Mouse (Mus musculus): ENCODE results near the gene Adh6b.
"Not testable (repeated sequence)": the region's sequence is repeated elsewhere in the genome, so short reads cannot be mapped to it uniquely, and the experiment has no call there.

Adh6b gene

GRCm38 (mm10) chr3:138360721-138361120 lies 19.1 kb downstream of the Adh6b start:
- no peak for DNase-seq (ENCODE audit: low spot score in 2 of 2)

GRCm38 (mm10) chr3:138362920-138363319 lies 21.3 kb downstream of the Adh6b start:
- DNase-seq (ENCODE audit: low spot score in 2 of 2), result no peak

GRCm38 (mm10) chr3:138366181-138366580 lies 24.6 kb downstream of the Adh6b start:
- no peak for DNase-seq (ENCODE audit: low spot score in 2 of 2)

- no peak for DNase-seq (ENCODE audit: low spot score in 2 of 2)
These were observed 28.0 kb downstream of the Adh6b start for GRCm38 (mm10) chr3:138369546-138369945.

- not testable (repeated sequence) for DNase-seq (ENCODE audit: low spot score in 2 of 2)
These were observed 28.7 kb downstream of the Adh6b start for GRCm38 (mm10) chr3:138370289-138370688.

- no peak for DNase-seq (ENCODE audit: low spot score in 2 of 2)
These were observed 32.3 kb downstream of the Adh6b start for GRCm38 (mm10) chr3:138373920-138374319.

GRCm38 (mm10) chr3:138375148-138375547 lies 33.6 kb downstream of the Adh6b start:
- no peak for DNase-seq (ENCODE audit: low spot score in 2 of 2)

- no peak for DNase-seq (ENCODE audit: low spot score in 2 of 2)
These were observed 39.6 kb downstream of the Adh6b start for GRCm38 (mm10) chr3:138381133-138381532.

GRCm38 (mm10) chr3:138387155-138387554 lies 45.6 kb downstream of the Adh6b start:
- no peak for DNase-seq (ENCODE audit: low spot score in 2 of 2)

- DNase-seq (ENCODE audit: low spot score in 2 of 2), result no peak
These were observed 63.3 kb downstream of the Adh6b start for GRCm38 (mm10) chr3:138404872-138405271.

GRCm38 (mm10) chr3:138405341-138405740 lies 63.8 kb downstream of the Adh6b start:
- DNase-seq (ENCODE audit: low spot score in 2 of 2), result peak in 1 of 2 experiments; percentile 45

GRCm38 (mm10) chr3:138405840-138406239 lies 64.3 kb downstream of the Adh6b start:
- DNase-seq (ENCODE audit: low spot score in 2 of 2), result no peak

GRCm38 (mm10) chr3:138407920-138408319 lies 66.3 kb downstream of the Adh6b start:
- no peak for DNase-seq (ENCODE audit: low spot score in 2 of 2)
